Mouse (Mus musculus) liver, embryonic 14.5 days (tissue): ENCODE results near the gene Olfr1424. TPM values are rescaled to one million over a fixed set of nuclear protein-coding genes. Genes with fewer than 3 reads are reported as not detected.
"Not testable (repeated sequence)": the region's sequence is repeated elsewhere in the genome, so short reads cannot be mapped to it uniquely, and the experiment has no call there.

Source experiments
- ATAC-seq: fragments of 200-750 bp; cut with Nextera tagmentation; 2 replicates; pipeline ENCODE4 v1.8.0; 2017; ENCODE audit warnings: moderate number of reproducible peaks, mild to moderate bottlenecking, moderate library complexity; ENCODE audit not compliant: insufficient read depth
- DNase-seq, 3 experiments: peaks; one replicate each; pipeline ENCODE4 v3.0.0-alpha.2; 2012 to 2013; ENCODE audit warnings: low read depth in 3 of 3, low spot score in 3 of 3
- H3K27ac ChIP-seq: fragments of 300-500 bp; sonication (generic); 2 replicates; pipeline ENCODE4 v1.5.1; 2014; ENCODE audit warnings: moderate library complexity, mild to moderate bottlenecking, control low read depth, inconsistent platforms
- H3K27me3 ChIP-seq: fragments of 300-500 bp; sonication (generic); 2 replicates; pipeline ENCODE4 v1.6.1; 2014; ENCODE audit warnings: mild to moderate bottlenecking, low read length, moderate library complexity; ENCODE audit not compliant: control insufficient read depth, insufficient read depth
- H3K36me3 ChIP-seq: fragments of 300-500 bp; sonication (generic); replicated peaks from 2 replicates; pipeline ENCODE4 v1.6.1; 2014; ENCODE audit warnings: low read depth; ENCODE audit not compliant: control insufficient read depth, insufficient read depth
- H3K4me1 ChIP-seq, 2 experiments: fragments of 200-500 bp in 1 of 2; fragments of 300-500 bp in 1 of 2; sonication (generic) in 1 of 2; replicated peaks; 2 replicates each; pipeline ENCODE4 v1.6.1; 2012 to 2014; ENCODE audit warnings: antibody characterized with exemption in 1 of 2, inconsistent platforms in 1 of 2, low read length in 1 of 2; ENCODE audit not compliant: control insufficient read depth in 2 of 2, insufficient read depth in 2 of 2
- H3K4me2 ChIP-seq: fragments of 300-500 bp; sonication (generic); 2 replicates; pipeline ENCODE4 v1.6.1; 2014; ENCODE audit warnings: low read depth, mild to moderate bottlenecking, control low read depth, moderate library complexity
- H3K4me3 ChIP-seq, 2 experiments: fragments of 200-500 bp in 1 of 2; fragments of 300-500 bp in 1 of 2; sonication (generic) in 1 of 2; 2 replicates each; pipeline ENCODE4 v1.5.1; 2012 to 2014; ENCODE audit warnings: low read depth in 2 of 2, low read length in 2 of 2, mild to moderate bottlenecking in 2 of 2, control low read depth in 1 of 2, inconsistent platforms in 1 of 2, moderate library complexity in 1 of 2; ENCODE audit not compliant: insufficient read depth in 1 of 2
- H3K9ac ChIP-seq: fragments of 300-500 bp; sonication (generic); replicated peaks from 2 replicates; pipeline ENCODE4 v1.6.1; 2014; ENCODE audit warnings: mild to moderate bottlenecking, control low read depth, moderate library complexity
- H3K9me3 ChIP-seq: fragments of 300-500 bp; sonication (generic); 2 replicates; pipeline ENCODE4 v1.6.1; 2016; ENCODE audit warnings: low read length, mixed read lengths; ENCODE audit not compliant: control insufficient read depth
- CTCF ChIP-seq: IDR thresholded peaks from 2 replicates; pipeline ENCODE4 v1.5.1; 2016; ENCODE audit warnings: antibody characterized with exemption, low read depth, control low read depth
- EP300 ChIP-seq: IDR thresholded peaks from 2 replicates; pipeline ENCODE4 v1.6.1; 2016; ENCODE audit warnings: antibody characterized with exemption, low read depth
- WGBS: fragments of 180-500 bp; shearing (Covaris S2); extraction: QIAGEN DNeasy Blood & Tissue Kit; methylation state at CpG from one replicate; pipeline ENCODE4 v1.1.7; 2014; ENCODE audit not compliant: insufficient replicate concordance; 5-methylcytosine and 5-hydroxymethylcytosine counted together
- polyA plus RNA-seq, 2 experiments: library from polyadenylated mRNA; depleted of rRNA in 1 of 2; stranded (reverse) in 1 of 2; unstranded in 1 of 2; fragments of >200 nt; fragmentation: Nextera tagmentation in 1 of 2; extraction: Ambion mirVana in 1 of 2; gene quantifications; 2 replicates each; pipeline versions ENCODE4 v1.2.1 to v1.2.3; 2012 to 2014

Olfr1424 gene
- polyA plus RNA-seq (2012; rRNA removed) (not detected in 2 replicates), polyA plus RNA-seq (2014; fragmentation: Nextera tagmentation; extraction: Ambion mirVana) (not detected in 2 replicates)

- not testable (repeated sequence) for H3K4me2 ChIP-seq, H3K4me3 ChIP-seq, H3K36me3 ChIP-seq, DNase-seq, H3K27ac ChIP-seq, H3K9me3 ChIP-seq, ATAC-seq, H3K27me3 ChIP-seq, H3K9ac ChIP-seq, H3K4me1 ChIP-seq
- 64% methylated on average over 1 of the region's 1 CpGs for WGBS
These were observed at the start of gene Olfr1424 for GRCm38 (mm10) chr19:12062582-12062981. TSS of gene Olfr1424 (minus strand) at chr19:12062682.

- no peak overlapping the region for H3K27ac ChIP-seq
- TF ChIP-seq EP300 (no peak), CTCF (no peak)
- no peaks in the 10 kb centered on the region for H3K4me1 ChIP-seq
- H3K27me3 ChIP-seq, result no peaks in the 10 kb centered on the region
- no peak for DNase-seq
- H3K9me3 ChIP-seq, result no peaks in the 10 kb centered on the region
- ATAC-seq, result no peak
- no peak overlapping the region for H3K4me2 ChIP-seq
- no peak overlapping the region for H3K4me3 ChIP-seq
- H3K9ac ChIP-seq, result no peak overlapping the region
- H3K36me3 ChIP-seq, result no peaks in the 10 kb centered on the region
- 32% methylated on average over 1 of the region's 1 CpGs for WGBS
These were observed 42.1 kb upstream of the Olfr1424 start for GRCm38 (mm10) chr19:12104541-12104940.

GRCm38 (mm10) chr19:12103234-12103633 lies 40.8 kb upstream of the Olfr1424 start, which contains the start of gene Olfr1427:
TSS of gene Olfr1427 (minus strand) at chr19:12103334.
- Histone ChIP-seq H3K4me1 (no peaks in the 10 kb centered on the region), H3K4me3 (no peak within 1 kb of the TSS), H3K4me2 (no peak within 1 kb of the TSS), H3K36me3 (no peaks in the 10 kb centered on the region), H3K27me3 (no peaks in the 10 kb centered on the region), H3K9me3 (no peaks in the 10 kb centered on the region), H3K9ac (no peak within 1 kb of the TSS), H3K27ac (no peak within 1 kb of the TSS)
- 68% methylated on average over 2 of the region's 2 CpGs for WGBS
- TF ChIP-seq CTCF (no peak), EP300 (no peak)
- ATAC-seq (no peak), DNase-seq (no peak)

- no peak for TF ChIP-seq CTCF
- no peak for TF ChIP-seq EP300
- DNase-seq (no peak), ATAC-seq (no peak)
- H3K4me1 ChIP-seq, result no peaks in the 10 kb centered on the region
- H3K4me3 ChIP-seq, result no peak within 1 kb of the TSS
- no peaks in the 10 kb centered on the region for H3K36me3 ChIP-seq
- no peak within 1 kb of the TSS for H3K9ac ChIP-seq
- no peaks in the 10 kb centered on the region for H3K9me3 ChIP-seq
- no peak within 1 kb of the TSS for H3K27ac ChIP-seq
- H3K27me3 ChIP-seq, result no peaks in the 10 kb centered on the region
- 50% methylated on average over 1 of the region's 1 CpGs for WGBS
- no peak within 1 kb of the TSS for H3K4me2 ChIP-seq
These were observed 29.4 kb upstream of the Olfr1424 start, which contains the start of gene Olfr1426 for GRCm38 (mm10) chr19:12091913-12092312. TSS of gene Olfr1426 (minus strand) at chr19:12092013.

GRCm38 (mm10) chr19:12077631-12078030 lies 15.1 kb upstream of the Olfr1424 start, which contains the start of gene Olfr1425:
TSS of gene Olfr1425 (minus strand) at chr19:12077731.
- 62% methylated on average over 4 of the region's 4 CpGs for WGBS
- not testable (repeated sequence) for H3K4me3 ChIP-seq, H3K27me3 ChIP-seq, H3K9me3 ChIP-seq, H3K4me1 ChIP-seq, H3K27ac ChIP-seq, H3K36me3 ChIP-seq, H3K9ac ChIP-seq, DNase-seq, ATAC-seq, H3K4me2 ChIP-seq

GRCm38 (mm10) chr19:12069546-12069945 lies 7.1 kb upstream of the Olfr1424 start:
- 49% methylated on average over 1 of the region's 1 CpGs for WGBS
- H3K9ac ChIP-seq, result not testable (repeated sequence)

GRCm38 (mm10) chr19:12067806-12068205 lies 5.3 kb upstream of the Olfr1424 start:
- H3K27ac ChIP-seq, H3K27me3 ChIP-seq, H3K9ac ChIP-seq, H3K4me3 ChIP-seq, DNase-seq, H3K36me3 ChIP-seq, H3K9me3 ChIP-seq, H3K4me1 ChIP-seq, H3K4me2 ChIP-seq, ATAC-seq: not testable (repeated sequence)
- WGBS, result 43% methylated on average over 1 of the region's 1 CpGs

More at GRCm38 (mm10) chr19:12069546-12069945, 7.1 kb upstream of the Olfr1424 start:
- H3K27me3 ChIP-seq, DNase-seq, ATAC-seq, H3K9me3 ChIP-seq, H3K4me2 ChIP-seq, H3K4me1 ChIP-seq, H3K4me3 ChIP-seq, H3K36me3 ChIP-seq, H3K27ac ChIP-seq: not testable (repeated sequence)
